Mouse (Mus musculus) forebrain, embryonic 15.5 days (tissue): ENCODE data around the gene Ppp4c. TPM values are rescaled to one million over a fixed set of nuclear protein-coding genes. Genes with fewer than 3 reads are reported as not detected.
"Not testable (repeated sequence)": the region's sequence is repeated elsewhere in the genome, so short reads cannot be mapped to it uniquely, and the experiment has no call there.

Experiments used
- ATAC-seq: fragments of 200-750 bp; cut with Nextera tagmentation; replicated peaks from 2 replicates; pipeline ENCODE4 v1.8.0; 2017; ENCODE audit warnings: mild to moderate bottlenecking, moderate TSS enrichment, moderate library complexity
- H3K27ac ChIP-seq: fragments of 300-500 bp; sonication (generic); replicated peaks from 2 replicates; pipeline ENCODE4 v1.5.1; 2015; ENCODE audit warnings: mild to moderate bottlenecking, inconsistent platforms
- H3K27me3 ChIP-seq: fragments of 300-500 bp; sonication (generic); 2 replicates; pipeline ENCODE4 v1.6.1; 2015; ENCODE audit warnings: inconsistent platforms
- H3K36me3 ChIP-seq: fragments of 300-500 bp; sonication (generic); 2 replicates; pipeline ENCODE4 v1.6.1; 2015; ENCODE audit warnings: mild to moderate bottlenecking, inconsistent platforms
- H3K4me1 ChIP-seq: fragments of 300-500 bp; sonication (generic); 2 replicates; pipeline ENCODE4 v1.6.1; 2015; ENCODE audit warnings: inconsistent platforms
- H3K4me2 ChIP-seq: fragments of 300-500 bp; sonication (generic); replicated peaks from 2 replicates; pipeline ENCODE4 v1.6.1; 2015; ENCODE audit warnings: mild to moderate bottlenecking, inconsistent platforms
- H3K4me3 ChIP-seq: fragments of 300-500 bp; sonication (generic); 2 replicates; pipeline ENCODE4 v1.5.1; 2015; ENCODE audit warnings: mild to moderate bottlenecking, inconsistent platforms
- H3K9ac ChIP-seq: fragments of 300-500 bp; sonication (generic); replicated peaks from 2 replicates; pipeline ENCODE4 v1.6.1; 2015; ENCODE audit warnings: mild to moderate bottlenecking, inconsistent platforms
- H3K9me3 ChIP-seq: fragments of 300-500 bp; sonication (generic); 2 replicates; pipeline ENCODE4 v1.6.1; 2016; ENCODE audit warnings: inconsistent platforms
- WGBS: fragments of 180-500 bp; shearing (Covaris S2); methylation state at CpG from one replicate; pipeline ENCODE4 v1.1.7; 2015; ENCODE audit warnings: mixed read lengths; 5-methylcytosine and 5-hydroxymethylcytosine counted together
- polyA plus RNA-seq: library from polyadenylated mRNA; unstranded; fragments of >200 nt; fragmentation: Nextera tagmentation; extraction: Ambion mirVana; gene quantifications from 2 replicates; pipeline ENCODE4 v1.2.1, GENCODE M21; 2015

The Ppp4c gene
- polyA plus RNA-seq, 1 experiment from 2014 or later, result 215 TPM

- H3K27ac ChIP-seq, result peak overlapping the region; percentile 95
- peak overlapping the region; percentile 90 for H3K9ac ChIP-seq
- H3K36me3 ChIP-seq, result peaks cover 45% of the 10 kb centered on the region
- H3K4me2 ChIP-seq, result peak overlapping the region; percentile 93
- peak; percentile 44 for ATAC-seq
- H3K27me3 ChIP-seq, result no peaks in the 10 kb centered on the region
- WGBS, result 31% methylated on average over 11 of the region's 11 CpGs
- peak overlapping the region; percentile 93 for H3K4me3 ChIP-seq
- peaks cover 42% of the 10 kb centered on the region for H3K4me1 ChIP-seq
- H3K9me3 ChIP-seq, result no peaks in the 10 kb centered on the region
Measured at GRCm38 (mm10) chr7:126792721-126793443, 586 bp upstream of the Ppp4c start.

- H3K4me1 ChIP-seq, result peaks cover 22% of the 10 kb centered on the region
- peaks cover 54% of the 10 kb centered on the region for H3K36me3 ChIP-seq
- no peak overlapping the region for H3K9ac ChIP-seq
- 84% methylated on average over 4 of the region's 4 CpGs for WGBS
- no peak overlapping the region for H3K4me3 ChIP-seq
- H3K4me2 ChIP-seq, result no peak overlapping the region
- ATAC-seq, result no peak
- H3K27me3 ChIP-seq, result no peaks in the 10 kb centered on the region
- H3K27ac ChIP-seq, result no peak overlapping the region
- no peaks in the 10 kb centered on the region for H3K9me3 ChIP-seq
Measured at GRCm38 (mm10) chr7:126789141-126789540, 3.2 kb downstream of the Ppp4c start.

- no peak overlapping the region for H3K9ac ChIP-seq
- H3K27ac ChIP-seq, result no peak overlapping the region
- peaks cover 14% of the 10 kb centered on the region for H3K4me1 ChIP-seq
- peaks cover 58% of the 10 kb centered on the region for H3K36me3 ChIP-seq
- 91% methylated on average over 14 of the region's 14 CpGs for WGBS
- H3K9me3 ChIP-seq, result no peaks in the 10 kb centered on the region
- no peak overlapping the region for H3K4me2 ChIP-seq
- ATAC-seq, result no peak
- no peak overlapping the region for H3K4me3 ChIP-seq
- no peaks in the 10 kb centered on the region for H3K27me3 ChIP-seq
Measured at GRCm38 (mm10) chr7:126786142-126786541, 6.2 kb downstream of the Ppp4c start.

GRCm38 (mm10) chr7:126785056-126785455, 7.2 kb downstream of the Ppp4c start:
- no peak for ATAC-seq
- no peak overlapping the region for H3K4me3 ChIP-seq
- WGBS, result 83% methylated on average over 4 of the region's 4 CpGs
- H3K36me3 ChIP-seq, result peaks cover 58% of the 10 kb centered on the region
- H3K4me1 ChIP-seq, result peaks cover 16% of the 10 kb centered on the region
- H3K27ac ChIP-seq, result no peak overlapping the region
- H3K9ac ChIP-seq, result no peak overlapping the region
- no peak overlapping the region for H3K4me2 ChIP-seq
- no peaks in the 10 kb centered on the region for H3K9me3 ChIP-seq
- H3K27me3 ChIP-seq, result no peaks in the 10 kb centered on the region

- Histone ChIP-seq H3K9me3 (no peaks in the 10 kb centered on the region), H3K36me3 (peaks cover 56% of the 10 kb centered on the region), H3K4me2 (no peak overlapping the region), H3K27ac (no peak overlapping the region), H3K9ac (no peak overlapping the region), H3K4me3 (no peak overlapping the region), H3K27me3 (no peaks in the 10 kb centered on the region), H3K4me1 (peaks cover 22% of the 10 kb centered on the region)
- ATAC-seq, result no peak
- WGBS, result 91% methylated on average over 7 of the region's 7 CpGs
Measured at GRCm38 (mm10) chr7:126784469-126784868, 7.8 kb downstream of the Ppp4c start.

GRCm38 (mm10) chr7:126782693-126783092, 9.6 kb downstream of the Ppp4c start:
- Histone ChIP-seq H3K9me3 (no peaks in the 10 kb centered on the region), H3K36me3 (peaks cover 39% of the 10 kb centered on the region), H3K4me3 (no peak overlapping the region), H3K4me2 (no peak overlapping the region), H3K27me3 (no peaks in the 10 kb centered on the region), H3K27ac (no peak overlapping the region), H3K4me1 (peaks cover 34% of the 10 kb centered on the region), H3K9ac (no peak overlapping the region)
- WGBS, result 88% methylated on average over 13 of the region's 13 CpGs
- ATAC-seq, result no peak

GRCm38 (mm10) chr7:126781661-126782370, 10.5 kb downstream of the Ppp4c start:
- no peak for ATAC-seq
- no peaks in the 10 kb centered on the region for H3K9me3 ChIP-seq
- no peak overlapping the region for H3K9ac ChIP-seq
- no peak overlapping the region for H3K27ac ChIP-seq
- WGBS, result 46% methylated on average over 11 of the region's 11 CpGs
- H3K4me3 ChIP-seq, result peak overlapping the region; percentile 42; the same call in 1 of the 2 replicates
- no peaks in the 10 kb centered on the region for H3K27me3 ChIP-seq
- peaks cover 41% of the 10 kb centered on the region for H3K4me1 ChIP-seq
- H3K36me3 ChIP-seq, result peaks cover 30% of the 10 kb centered on the region
- no peak overlapping the region for H3K4me2 ChIP-seq

GRCm38 (mm10) chr7:126780971-126781635, 11.2 kb downstream of the Ppp4c start, which contains the start of gene Tbx6:
TSS of gene Tbx6 (plus strand) at chr7:126781483.
- Histone ChIP-seq H3K27me3 (no peaks in the 10 kb centered on the region), H3K9me3 (no peaks in the 10 kb centered on the region), H3K36me3 (peaks cover 23% of the 10 kb centered on the region), H3K4me1 (peaks cover 46% of the 10 kb centered on the region), H3K9ac (peak within 1 kb of the TSS; percentile 48), H3K4me3 (peak within 1 kb of the TSS; percentile 42), H3K4me2 (peak within 1 kb of the TSS; percentile 89), H3K27ac (peak within 1 kb of the TSS; percentile 73)
- 7% methylated on average over 22 of the region's 22 CpGs for WGBS
- no peak for ATAC-seq

GRCm38 (mm10) chr7:126779983-126780970, 12.0 kb downstream of the Ppp4c start:
- no peaks in the 10 kb centered on the region for H3K27me3 ChIP-seq
- H3K9ac ChIP-seq, result peak overlapping the region; percentile 48
- H3K9me3 ChIP-seq, result no peaks in the 10 kb centered on the region
- peak overlapping the region; percentile 73 for H3K27ac ChIP-seq
- under 1% methylated on average over 21 of the region's 21 CpGs for WGBS
- peak; percentile 69 for ATAC-seq
- peaks cover 15% of the 10 kb centered on the region for H3K36me3 ChIP-seq
- H3K4me3 ChIP-seq, result peak overlapping the region; percentile 42
- H3K4me1 ChIP-seq, result peaks cover 52% of the 10 kb centered on the region
- H3K4me2 ChIP-seq, result peak overlapping the region; percentile 89

GRCm38 (mm10) chr7:126779101-126779500, 13.2 kb downstream of the Ppp4c start:
- H3K36me3 ChIP-seq, H3K4me3 ChIP-seq, H3K27ac ChIP-seq, H3K4me2 ChIP-seq, H3K9me3 ChIP-seq, H3K27me3 ChIP-seq, ATAC-seq, H3K9ac ChIP-seq: not testable (repeated sequence)
- WGBS, result 94% methylated on average over 7 of the region's 7 CpGs
- peaks cover 52% of the 10 kb centered on the region for H3K4me1 ChIP-seq

GRCm38 (mm10) chr7:126778147-126778546, 14.1 kb downstream of the Ppp4c start:
- 85% methylated on average over 3 of the region's 3 CpGs for WGBS
- no peaks in the 10 kb centered on the region for H3K27me3 ChIP-seq
- no peaks in the 10 kb centered on the region for H3K9me3 ChIP-seq
- H3K4me1 ChIP-seq, result peaks cover 52% of the 10 kb centered on the region
- H3K27ac ChIP-seq, result 0 out of 2 replicates have a peak overlapping the region, but pooled peaks have one; percentile 3
- ATAC-seq, result no peak
- H3K4me2 ChIP-seq, result peak overlapping the region; percentile 87
- no peaks in the 10 kb centered on the region; the same call in 1 of the 2 replicates for H3K36me3 ChIP-seq
- H3K9ac ChIP-seq, result peak overlapping the region; percentile 93; the same call in 1 of the 2 replicates
- peak overlapping the region; percentile 64; the same call in 1 of the 2 replicates for H3K4me3 ChIP-seq
